Mouse (Mus musculus) liver, embryonic 15.5 days (tissue): ENCODE measurements around the gene Ttc6. TPM values are rescaled to one million over a fixed set of nuclear protein-coding genes. Genes with fewer than 3 reads are reported as not detected.

ENCODE experiments used
- ATAC-seq: fragments of 200-750 bp; cut with Nextera tagmentation; 2 replicates; pipeline ENCODE4 v1.8.0; 2017; ENCODE audit warnings: moderate number of reproducible peaks, mild to moderate bottlenecking, moderate library complexity; ENCODE audit not compliant: insufficient read depth
- H3K27ac ChIP-seq: fragments of 300-500 bp; sonication (generic); replicated peaks from 2 replicates; pipeline ENCODE4 v1.5.1; 2015; ENCODE audit warnings: mild to moderate bottlenecking, inconsistent platforms
- H3K27me3 ChIP-seq: fragments of 300-500 bp; sonication (generic); 2 replicates; pipeline ENCODE4 v1.6.1; 2015; ENCODE audit warnings: mild to moderate bottlenecking, inconsistent platforms
- H3K36me3 ChIP-seq: fragments of 300-500 bp; sonication (generic); replicated peaks from 2 replicates; pipeline ENCODE4 v1.6.1; 2015; ENCODE audit warnings: moderate library complexity, mild to moderate bottlenecking, inconsistent platforms
- H3K4me1 ChIP-seq: fragments of 300-500 bp; sonication (generic); replicated peaks from 2 replicates; pipeline ENCODE4 v1.6.1; 2015; ENCODE audit warnings: inconsistent platforms
- H3K4me2 ChIP-seq: fragments of 300-500 bp; sonication (generic); 2 replicates; pipeline ENCODE4 v1.6.1; 2015; ENCODE audit warnings: moderate library complexity, mild to moderate bottlenecking, inconsistent platforms
- H3K4me3 ChIP-seq: fragments of 300-500 bp; sonication (generic); replicated peaks from 2 replicates; pipeline ENCODE4 v1.5.1; 2015; ENCODE audit warnings: mild to moderate bottlenecking, inconsistent platforms
- H3K9ac ChIP-seq: fragments of 300-500 bp; sonication (generic); 2 replicates; pipeline ENCODE4 v1.6.1; 2015; ENCODE audit warnings: moderate library complexity, mild to moderate bottlenecking, inconsistent platforms
- H3K9me3 ChIP-seq: fragments of 300-500 bp; sonication (generic); replicated peaks from 2 replicates; pipeline ENCODE4 v1.6.1; 2016; ENCODE audit warnings: inconsistent platforms
- WGBS: fragments of 180-500 bp; shearing (Covaris S2); methylation state at CpG from one replicate; pipeline ENCODE4 v1.1.7; 2015; ENCODE audit warnings: mixed read lengths; ENCODE audit not compliant: insufficient replicate concordance; 5-methylcytosine and 5-hydroxymethylcytosine counted together
- polyA plus RNA-seq: library from polyadenylated mRNA; unstranded; fragments of >200 nt; fragmentation: Nextera tagmentation; extraction: Ambion mirVana; gene quantifications from 2 replicates; pipeline ENCODE4 v1.2.1, GENCODE M21; 2015

Gene Ttc6
- polyA plus RNA-seq, 1 experiment from 2014 or later: 0.03 TPM

DNA sequence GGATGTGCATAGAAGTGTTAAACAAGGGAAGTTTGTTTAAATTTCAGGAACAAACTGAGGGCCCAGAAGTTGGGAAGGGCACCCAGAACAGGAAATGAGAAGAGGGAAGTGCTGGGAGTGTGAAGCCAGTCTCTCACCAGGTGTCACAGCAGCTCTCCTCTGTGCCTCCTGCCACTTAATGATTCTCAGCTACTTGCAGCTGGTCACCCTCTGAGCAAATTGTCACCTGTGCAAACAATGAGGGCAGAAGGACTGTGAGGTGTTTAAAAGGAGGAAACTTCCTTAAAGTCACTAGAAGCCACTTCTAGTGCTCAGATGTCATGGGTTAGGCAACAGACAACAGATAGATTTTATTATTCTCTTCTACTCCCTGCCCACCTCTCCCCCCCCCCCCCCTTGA, 8.5 kb downstream of the Ttc6 start:
- Histone ChIP-seq H3K4me3 (no peak overlapping the region), H3K9ac (no peak overlapping the region), H3K27ac (no peak overlapping the region), H3K9me3 (no peaks in the 10 kb centered on the region), H3K27me3 (peaks cover 28% of the 10 kb centered on the region), H3K4me2 (no peak overlapping the region), H3K4me1 (no peaks in the 10 kb centered on the region), H3K36me3 (no peaks in the 10 kb centered on the region)
- no peak for ATAC-seq

DNA sequence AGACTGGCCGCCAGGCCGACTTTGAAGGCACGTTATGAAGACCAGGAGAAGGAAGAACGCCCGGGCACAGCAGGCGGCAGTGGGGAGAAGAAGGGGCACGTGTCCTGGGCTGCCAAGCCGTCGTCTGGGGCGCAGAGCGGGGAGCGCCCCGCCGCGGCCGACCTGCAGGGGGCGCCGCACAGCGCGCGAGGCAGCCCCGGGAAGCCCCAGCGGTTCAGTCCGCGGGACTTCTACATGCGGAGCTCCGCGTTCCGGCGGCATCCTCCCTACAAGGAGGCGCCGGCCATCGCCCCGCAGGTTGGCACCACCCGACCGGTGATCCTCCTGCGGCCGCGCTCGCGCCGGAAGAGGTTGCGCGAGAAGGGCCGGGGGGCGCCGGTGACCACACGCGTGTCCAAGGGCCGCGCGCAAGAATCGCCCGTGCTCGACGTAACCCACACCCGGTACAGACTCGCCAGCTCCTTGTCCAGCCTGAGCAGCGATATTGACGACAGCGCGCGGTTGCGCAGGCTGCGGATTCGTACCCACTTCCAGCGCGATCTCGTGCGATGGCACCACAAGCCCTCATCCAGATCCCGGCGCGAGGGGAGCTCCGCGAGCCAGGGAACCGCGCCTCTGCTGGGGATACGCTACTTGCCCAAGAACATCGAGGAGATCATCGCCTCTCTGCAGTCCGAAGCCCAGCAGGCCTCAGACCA, 12.2 kb downstream of the Ttc6 start:
- 4% methylated on average over 80 of the region's 81 CpGs for whole genome bisulfite sequencing
- no peaks in the 10 kb centered on the region for H3K9me3 ChIP-seq
- ATAC-seq: no peak
- H3K9ac ChIP-seq: no peak overlapping the region
- no peak overlapping the region for H3K27ac ChIP-seq
- peaks cover 32% of the 10 kb centered on the region for H3K27me3 ChIP-seq
- H3K4me3 ChIP-seq: peak overlapping the region; percentile 40
- H3K4me2 ChIP-seq: peak overlapping the region; percentile 62
- no peaks in the 10 kb centered on the region for H3K36me3 ChIP-seq
- no peaks in the 10 kb centered on the region for H3K4me1 ChIP-seq

DNA sequence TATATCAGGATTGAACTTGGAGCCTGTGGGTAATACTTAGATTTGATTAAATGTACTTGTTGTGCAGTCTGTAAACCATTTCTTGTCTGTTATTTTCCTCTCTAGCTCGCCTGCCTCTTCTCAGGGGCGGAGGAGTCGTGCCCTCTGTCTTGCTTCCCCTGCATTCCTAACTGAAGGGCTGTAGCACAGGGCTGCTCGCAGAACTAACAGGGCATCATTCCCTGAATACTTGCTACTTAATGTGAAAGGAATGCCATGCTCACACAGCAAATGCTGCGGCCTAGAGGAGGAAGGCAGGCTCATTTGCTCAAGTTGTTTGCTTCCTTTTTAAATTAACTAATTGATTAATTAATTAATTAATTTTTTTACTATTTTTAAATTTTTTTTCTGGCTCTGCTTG, 43.7 kb downstream of the Ttc6 start:
- Histone ChIP-seq H3K4me3 (no peak overlapping the region), H3K36me3 (no peaks in the 10 kb centered on the region), H3K27me3 (no peaks in the 10 kb centered on the region), H3K4me1 (no peaks in the 10 kb centered on the region), H3K9ac (no peak overlapping the region), H3K9me3 (no peaks in the 10 kb centered on the region), H3K27ac (no peak overlapping the region), H3K4me2 (no peak overlapping the region)
- no peak for ATAC-seq
- WGBS: 61% methylated on average over 5 of the region's 5 CpGs

DNA sequence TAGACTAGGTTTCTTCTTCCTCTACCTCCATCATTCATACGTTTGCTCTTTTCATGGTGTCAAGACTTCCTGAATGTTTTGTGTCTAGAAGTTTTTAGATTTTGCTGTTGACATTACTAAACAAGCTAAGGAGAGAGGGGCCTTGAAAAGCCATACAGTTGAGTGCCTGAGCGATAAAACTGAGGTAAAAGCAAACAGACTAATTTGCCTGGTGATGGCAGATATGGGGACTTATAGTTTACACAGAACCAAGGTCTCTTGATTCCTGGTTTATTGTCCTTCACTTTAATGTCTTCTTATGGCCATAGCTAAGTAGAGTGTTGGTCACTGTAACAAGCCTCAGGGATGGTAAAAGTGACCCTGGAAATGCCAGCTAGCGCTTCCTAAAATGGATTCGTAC, 51.2 kb downstream of the Ttc6 start:
- H3K36me3 ChIP-seq: no peaks in the 10 kb centered on the region
- ATAC-seq: no peak
- H3K9me3 ChIP-seq: no peaks in the 10 kb centered on the region
- H3K9ac ChIP-seq: no peak overlapping the region
- WGBS: 67% methylated on average over 4 of the region's 4 CpGs
- H3K4me3 ChIP-seq: no peak overlapping the region
- H3K4me1 ChIP-seq: no peaks in the 10 kb centered on the region
- H3K4me2 ChIP-seq: no peak overlapping the region
- H3K27ac ChIP-seq: no peak overlapping the region
- H3K27me3 ChIP-seq: no peaks in the 10 kb centered on the region

DNA sequence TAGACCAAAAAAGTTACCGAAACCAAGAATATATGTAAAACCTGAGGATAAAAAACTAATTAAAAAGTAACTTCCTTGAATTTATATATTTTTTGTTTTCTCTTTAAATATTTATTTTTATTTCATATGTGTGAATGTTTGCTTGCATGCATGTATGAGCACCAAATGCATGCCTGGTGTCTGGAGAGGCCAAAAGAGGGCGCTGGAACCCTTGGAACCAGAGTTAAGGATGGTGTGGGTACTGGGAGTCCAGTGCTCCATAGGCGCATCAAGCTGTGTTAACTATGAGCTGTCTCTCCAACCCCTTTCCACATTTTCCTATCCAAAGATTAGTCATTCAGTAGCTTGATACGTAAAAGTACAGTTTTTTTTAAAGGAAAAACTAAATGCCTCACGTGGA, 58.1 kb downstream of the Ttc6 start:
- Histone ChIP-seq H3K9ac (no peak overlapping the region), H3K27me3 (no peaks in the 10 kb centered on the region), H3K27ac (no peak overlapping the region), H3K4me1 (no peaks in the 10 kb centered on the region), H3K36me3 (no peaks in the 10 kb centered on the region), H3K4me3 (no peak overlapping the region), H3K4me2 (no peak overlapping the region), H3K9me3 (no peaks in the 10 kb centered on the region)
- 59% methylated on average over 5 of the region's 5 CpGs for whole genome bisulfite sequencing
- no peak for ATAC-seq

DNA sequence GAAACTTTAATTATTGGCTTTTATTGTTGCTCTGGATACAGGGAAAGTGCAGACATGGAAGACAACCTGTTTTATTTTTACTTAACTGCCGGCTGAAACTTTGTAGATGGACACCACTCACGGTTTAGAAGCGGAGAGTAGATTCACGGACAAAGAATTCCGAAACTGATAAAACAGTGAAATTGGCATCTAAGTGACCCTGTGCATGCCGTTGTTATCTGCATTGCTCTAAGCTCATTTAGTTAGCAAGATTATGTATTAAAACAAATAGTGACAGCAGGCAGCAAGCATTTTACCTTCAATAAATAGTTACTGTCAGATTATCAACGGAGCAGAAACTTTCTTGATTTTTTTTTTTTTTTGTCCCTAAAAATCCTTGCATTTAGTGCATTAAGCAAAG, 59.4 kb downstream of the Ttc6 start:
- Histone ChIP-seq H3K36me3 (no peaks in the 10 kb centered on the region), H3K27me3 (no peaks in the 10 kb centered on the region), H3K4me2 (no peak overlapping the region), H3K9ac (no peak overlapping the region), H3K4me3 (no peak overlapping the region), H3K9me3 (no peaks in the 10 kb centered on the region), H3K27ac (no peak overlapping the region), H3K4me1 (no peaks in the 10 kb centered on the region)
- 57% methylated on average over 7 of the region's 7 CpGs for WGBS
- no peak for ATAC-seq

DNA sequence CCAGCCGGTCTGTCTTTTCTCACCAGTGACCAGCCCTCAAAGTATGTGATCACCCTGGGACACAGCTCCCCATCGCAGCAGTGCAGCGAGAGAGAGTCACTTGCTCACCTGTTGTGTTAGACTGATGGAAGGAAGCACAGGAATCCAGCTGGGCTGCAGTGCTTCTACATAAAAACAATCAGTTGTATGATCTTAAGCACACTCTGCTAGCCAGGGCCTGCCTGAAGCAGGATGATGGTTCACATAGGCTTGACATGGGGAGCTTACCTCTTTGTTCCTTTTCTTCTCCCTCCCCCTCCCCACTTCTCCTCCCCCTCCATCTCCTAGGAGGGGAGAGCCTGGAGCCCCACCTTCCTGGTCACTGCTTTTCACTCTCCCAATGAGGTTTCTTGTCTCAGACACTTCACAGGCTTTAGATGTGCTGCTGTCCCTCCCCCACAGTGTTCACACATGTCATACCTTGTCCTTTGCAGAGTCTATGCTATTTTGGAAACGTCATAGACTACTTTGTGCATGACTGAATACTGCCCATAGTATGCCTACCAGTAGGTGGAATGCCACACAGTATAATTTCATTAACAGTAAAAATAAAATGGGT, 60.2 kb downstream of the Ttc6 start:
- Histone ChIP-seq H3K4me3 (no peak overlapping the region), H3K27me3 (no peaks in the 10 kb centered on the region), H3K36me3 (no peaks in the 10 kb centered on the region), H3K27ac (no peak overlapping the region), H3K9ac (no peak overlapping the region), H3K9me3 (no peaks in the 10 kb centered on the region), H3K4me1 (no peaks in the 10 kb centered on the region), H3K4me2 (no peak overlapping the region)
- ATAC-seq: no peak
- 31% methylated on average over 4 of the region's 4 CpGs for WGBS

DNA sequence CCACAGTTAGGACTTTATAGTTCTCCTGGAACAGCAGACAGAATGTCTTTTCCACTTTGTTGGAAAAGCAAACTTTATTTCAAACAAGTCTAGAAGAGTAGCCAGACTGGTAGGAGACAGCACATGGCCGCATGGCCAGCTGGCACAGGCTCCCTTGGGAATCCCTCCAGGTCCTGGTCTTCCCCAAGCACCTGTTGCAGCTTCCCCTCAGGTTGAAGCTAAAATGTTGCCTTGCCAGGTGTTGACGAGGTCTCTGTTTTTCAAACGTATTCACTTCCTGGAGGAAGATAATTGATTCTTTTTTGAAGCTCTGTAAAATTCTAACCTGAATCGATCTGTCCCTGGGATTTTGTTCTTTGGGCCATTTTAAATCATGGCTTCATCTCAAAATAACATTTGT, 86.1 kb downstream of the Ttc6 start:
- no peak for ATAC-seq

DNA sequence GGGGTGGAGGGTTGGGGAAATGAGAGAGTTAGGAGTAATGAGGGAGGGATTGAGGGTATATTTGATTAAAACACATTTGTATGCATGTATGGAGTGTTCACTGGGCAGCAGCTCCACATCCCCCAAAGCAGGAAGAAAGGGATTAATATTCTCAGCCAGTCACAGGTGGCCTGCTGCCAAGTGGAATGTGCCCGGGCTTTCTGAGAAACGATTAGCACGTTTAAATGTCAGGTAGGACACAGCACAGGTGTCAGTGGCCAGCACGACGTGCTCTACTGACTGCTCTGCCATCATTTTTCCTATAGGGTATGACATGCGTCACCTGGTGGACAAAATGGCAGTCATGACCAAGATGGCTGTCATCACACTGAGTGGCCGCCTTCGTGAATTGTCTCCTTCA, 86.8 kb downstream of the Ttc6 start:
- Histone ChIP-seq H3K27ac (no peak overlapping the region), H3K4me1 (no peaks in the 10 kb centered on the region), H3K9me3 (no peaks in the 10 kb centered on the region), H3K27me3 (no peaks in the 10 kb centered on the region), H3K4me2 (no peak overlapping the region), H3K9ac (no peak overlapping the region), H3K36me3 (no peaks in the 10 kb centered on the region), H3K4me3 (no peak overlapping the region)
- no peak for ATAC-seq
- WGBS: 68% methylated on average over 8 of the region's 8 CpGs

More for the DNA sequence above, 86.1 kb downstream of the Ttc6 start:
- H3K36me3 ChIP-seq: no peaks in the 10 kb centered on the region
- H3K4me1 ChIP-seq: no peaks in the 10 kb centered on the region
- H3K27me3 ChIP-seq: no peaks in the 10 kb centered on the region
- H3K9me3 ChIP-seq: no peaks in the 10 kb centered on the region
- 49% methylated on average over 4 of the region's 4 CpGs for WGBS
- no peak overlapping the region for H3K9ac ChIP-seq
- H3K27ac ChIP-seq: no peak overlapping the region
- no peak overlapping the region for H3K4me2 ChIP-seq
- H3K4me3 ChIP-seq: no peak overlapping the region

DNA sequence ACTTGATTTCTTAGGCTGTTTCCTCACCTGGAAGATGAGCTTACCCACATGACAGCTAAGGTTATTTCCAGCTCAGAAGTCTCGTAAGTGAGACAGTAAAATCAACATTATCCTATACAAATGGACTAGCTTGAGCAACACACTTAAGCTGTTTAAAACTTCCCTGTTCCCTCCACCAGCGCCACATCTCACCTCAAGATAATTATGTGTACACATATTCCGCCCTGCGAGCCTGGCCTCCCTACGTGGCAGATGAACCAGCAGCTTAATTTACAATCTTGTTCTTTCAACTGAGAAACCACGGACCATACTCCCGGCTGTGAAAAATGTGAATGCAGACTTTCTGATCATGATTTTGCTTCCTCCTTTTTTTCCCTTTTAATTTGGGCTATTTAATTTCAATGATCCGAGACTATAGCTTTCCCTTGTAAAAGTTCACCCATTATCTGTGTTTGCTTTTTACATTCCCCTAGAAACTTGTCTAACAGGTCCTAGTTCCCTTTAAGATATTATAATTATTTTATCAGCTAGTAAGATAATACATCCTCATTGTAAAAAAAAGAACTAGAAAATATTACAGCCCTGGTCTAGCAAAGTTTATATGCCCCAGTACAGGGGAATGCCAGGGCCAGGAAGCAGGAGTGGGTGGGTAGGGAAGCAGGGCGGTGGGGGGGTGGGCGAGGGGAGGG, 99.2 kb downstream of the Ttc6 start:
- H3K9ac ChIP-seq: no peak overlapping the region
- H3K4me3 ChIP-seq: no peak overlapping the region
- no peaks in the 10 kb centered on the region for H3K9me3 ChIP-seq
- no peak for ATAC-seq
- WGBS: 46% methylated on average over 10 of the region's 10 CpGs
- H3K27ac ChIP-seq: no peak overlapping the region
- H3K4me1 ChIP-seq: no peaks in the 10 kb centered on the region
- H3K27me3 ChIP-seq: no peaks in the 10 kb centered on the region
- H3K4me2 ChIP-seq: no peak overlapping the region
- H3K36me3 ChIP-seq: no peaks in the 10 kb centered on the region

DNA sequence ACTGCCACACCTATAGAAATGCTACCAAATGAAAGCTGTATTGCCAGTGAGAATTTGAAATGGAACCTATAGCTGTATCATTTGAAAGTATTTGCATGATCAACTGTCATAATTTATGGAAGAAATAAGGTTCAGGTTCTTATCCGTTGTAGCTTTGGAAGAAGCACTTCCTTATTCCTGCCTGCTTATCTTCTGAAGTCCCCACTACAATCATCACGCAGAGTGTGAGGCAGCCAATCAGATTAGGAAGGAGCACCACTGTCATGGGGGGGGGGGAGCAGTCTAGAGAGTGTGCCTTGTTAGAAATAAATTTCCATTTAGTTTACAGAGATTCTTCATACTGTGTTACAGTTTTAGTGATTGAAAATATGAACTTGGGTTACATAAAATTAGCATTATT, 108.5 kb downstream of the Ttc6 start:
- H3K27me3 ChIP-seq: no peaks in the 10 kb centered on the region
- H3K36me3 ChIP-seq: no peaks in the 10 kb centered on the region
- ATAC-seq: no peak
- H3K27ac ChIP-seq: no peak overlapping the region
- H3K9me3 ChIP-seq: no peaks in the 10 kb centered on the region
- 37% methylated on average over 2 of the region's 2 CpGs for WGBS
- no peak overlapping the region for H3K9ac ChIP-seq
- H3K4me2 ChIP-seq: no peak overlapping the region
- H3K4me3 ChIP-seq: no peak overlapping the region
- no peaks in the 10 kb centered on the region for H3K4me1 ChIP-seq
